Mouse (Mus musculus) layer of hippocampus, adult 18-20 months (tissue): ENCODE results near the gene Mgat4c. TPM values are rescaled to one million over a fixed set of nuclear protein-coding genes. Genes with fewer than 3 reads are reported as not detected.

ENCODE experiments used
- DNase-seq, 2 experiments: peaks; one replicate each; pipeline ENCODE4 v3.0.0; 2022; ENCODE audit warnings: low spot score in 2 of 2
- long read RNA-seq: library from polyadenylated mRNA; stranded (forward); transcript quantifications from one replicate; pipeline ENCODE4 v2.0.0, GENCODE M21; 2021
- total RNA-seq, 2 experiments: library from RNA; stranded (reverse); gene quantifications; 2 replicates each; pipeline ENCODE4 v1.2.3; 2021

Gene Mgat4c
- 10 to 100 TPM; 19.6 to 19.7 TPM for total RNA-seq
- long read RNA-seq, partial matches to known transcripts, result 1 of 7 reads
- long read RNA-seq, other reads (novel, unspliced or antisense), result 5 of 7 reads

- DNase-seq, result peak; percentile 67 to 74
Observed at GRCm38 (mm10) chr10:101681437-101681912, at the start of gene Mgat4c. TSS of gene Mgat4c (plus strand) at chr10:101681487.

- DNase-seq, result no peak
Observed at GRCm38 (mm10) chr10:101635266-101635665, 46.0 kb upstream of the Mgat4c start.

- DNase-seq, result peak; percentile 4 to 41
Observed at GRCm38 (mm10) chr10:101641048-101641447, 40.2 kb upstream of the Mgat4c start.

GRCm38 (mm10) chr10:101681914-101682313, 627 bp downstream of the Mgat4c start:
- DNase-seq, result no peak

- no peak for DNase-seq
Observed at GRCm38 (mm10) chr10:101761828-101762227, 80.5 kb downstream of the Mgat4c start.

DNA sequence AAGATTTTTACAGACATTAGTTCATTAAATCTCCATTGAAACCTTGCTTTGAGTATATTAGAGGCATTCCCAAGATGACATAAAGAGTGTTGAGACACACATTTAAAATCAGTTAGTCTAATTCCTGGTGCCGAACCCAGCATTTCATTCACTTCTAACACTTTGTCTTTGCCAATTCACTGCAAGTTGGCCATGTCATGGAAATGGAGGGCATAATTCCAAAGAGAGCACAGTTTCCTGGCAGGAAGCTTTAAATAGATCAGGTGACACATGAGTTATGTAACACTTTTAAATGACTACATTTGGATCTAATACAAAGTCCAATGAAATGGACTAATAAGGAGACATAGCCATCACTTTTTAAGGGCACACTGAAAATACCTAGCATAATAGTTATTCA, 89.4 kb downstream of the Mgat4c start:
- no peak for DNase-seq

GRCm38 (mm10) chr10:101771157-101771556, 89.9 kb downstream of the Mgat4c start:
- no peak for DNase-seq

DNA sequence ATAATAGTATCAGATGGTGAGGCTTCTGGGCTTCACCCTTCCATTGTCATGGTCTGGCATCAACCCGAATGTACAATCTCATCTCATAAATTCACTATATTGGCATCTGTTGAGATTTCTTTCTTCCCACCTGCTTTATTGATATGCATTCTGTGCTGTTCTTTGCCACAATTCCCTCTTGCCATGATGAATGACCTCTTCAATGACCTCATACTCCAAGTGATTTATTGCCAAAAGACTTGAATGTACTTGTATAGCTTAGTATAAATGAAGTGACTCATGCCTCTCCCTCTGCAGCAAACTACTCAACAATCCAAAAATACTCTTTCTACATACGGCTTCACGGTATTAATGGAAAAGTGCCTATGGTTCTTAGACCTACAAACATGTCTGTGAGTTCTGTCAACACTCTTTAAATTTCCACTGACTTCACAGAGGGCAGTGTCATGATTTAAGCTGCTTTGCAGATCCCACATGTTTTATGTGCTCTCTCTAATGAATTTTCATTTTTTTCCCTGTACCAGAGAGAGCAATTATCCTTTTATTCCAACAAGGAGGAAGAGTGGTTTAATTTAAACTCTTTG, 102.0 kb downstream of the Mgat4c start:
- no peak for DNase-seq

GRCm38 (mm10) chr10:101795507-101795906, 114.2 kb downstream of the Mgat4c start:
- no peak for DNase-seq

- no peak for DNase-seq
Observed at GRCm38 (mm10) chr10:101798831-101799474, 117.7 kb downstream of the Mgat4c start.

GRCm38 (mm10) chr10:101808768-101809167, 127.5 kb downstream of the Mgat4c start:
- DNase-seq, result no peak

- peak; percentile 2 to 35 for DNase-seq
Observed at GRCm38 (mm10) chr10:101816902-101817301, 135.6 kb downstream of the Mgat4c start.

- no peak for DNase-seq
Observed at GRCm38 (mm10) chr10:101827944-101828343, 146.7 kb downstream of the Mgat4c start.

- DNase-seq, result no peak
Observed at GRCm38 (mm10) chr10:101856115-101856514, 174.8 kb downstream of the Mgat4c start.

- DNase-seq, result no peak
Observed at GRCm38 (mm10) chr10:101889866-101890265, 208.6 kb downstream of the Mgat4c start.

- no peak for DNase-seq
Observed at GRCm38 (mm10) chr10:101917328-101917814, 236.1 kb downstream of the Mgat4c start.

DNA sequence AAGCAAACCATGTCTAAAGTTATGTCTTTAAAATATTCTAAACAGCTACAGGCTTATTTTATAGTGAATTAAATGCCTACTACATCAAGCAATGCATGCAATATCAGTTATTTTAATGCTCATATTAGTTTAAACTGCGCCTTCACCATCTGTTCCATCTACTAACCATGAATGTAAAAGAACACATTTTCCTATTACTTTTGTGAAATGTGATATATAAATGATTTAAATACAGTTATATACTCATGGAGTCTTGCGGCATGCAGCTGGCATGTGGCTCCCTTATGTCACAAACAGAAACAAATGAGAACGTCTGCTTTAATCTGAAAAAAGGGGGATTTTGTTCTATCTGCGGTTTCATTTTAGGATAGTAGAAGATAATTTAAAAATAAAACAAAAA, 316.3 kb downstream of the Mgat4c start:
- DNase-seq, result no peak

- no peak for DNase-seq
Observed at GRCm38 (mm10) chr10:102042513-102042912, 361.2 kb downstream of the Mgat4c start.

DNA sequence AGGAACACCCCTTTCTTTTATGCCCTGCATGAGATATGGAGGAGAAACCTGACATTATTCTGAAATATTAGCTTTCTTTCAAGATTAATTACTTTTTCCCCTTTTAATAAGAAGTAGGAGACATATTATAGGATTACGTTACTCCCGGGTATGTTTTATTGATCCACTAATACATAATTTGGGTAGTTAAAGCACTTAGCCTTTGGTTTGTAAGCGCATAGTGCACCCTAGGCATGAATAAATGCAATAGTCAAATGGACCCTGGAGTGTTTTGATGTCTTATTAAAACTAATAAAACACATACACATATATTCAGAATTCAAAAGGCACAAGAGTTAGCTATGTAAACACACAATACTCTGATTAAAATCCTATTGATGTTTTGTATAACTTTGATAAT, 374.9 kb downstream of the Mgat4c start:
- no peak for DNase-seq

- no peak for DNase-seq
Observed at GRCm38 (mm10) chr10:102056975-102057565, 375.8 kb downstream of the Mgat4c start.

DNA sequence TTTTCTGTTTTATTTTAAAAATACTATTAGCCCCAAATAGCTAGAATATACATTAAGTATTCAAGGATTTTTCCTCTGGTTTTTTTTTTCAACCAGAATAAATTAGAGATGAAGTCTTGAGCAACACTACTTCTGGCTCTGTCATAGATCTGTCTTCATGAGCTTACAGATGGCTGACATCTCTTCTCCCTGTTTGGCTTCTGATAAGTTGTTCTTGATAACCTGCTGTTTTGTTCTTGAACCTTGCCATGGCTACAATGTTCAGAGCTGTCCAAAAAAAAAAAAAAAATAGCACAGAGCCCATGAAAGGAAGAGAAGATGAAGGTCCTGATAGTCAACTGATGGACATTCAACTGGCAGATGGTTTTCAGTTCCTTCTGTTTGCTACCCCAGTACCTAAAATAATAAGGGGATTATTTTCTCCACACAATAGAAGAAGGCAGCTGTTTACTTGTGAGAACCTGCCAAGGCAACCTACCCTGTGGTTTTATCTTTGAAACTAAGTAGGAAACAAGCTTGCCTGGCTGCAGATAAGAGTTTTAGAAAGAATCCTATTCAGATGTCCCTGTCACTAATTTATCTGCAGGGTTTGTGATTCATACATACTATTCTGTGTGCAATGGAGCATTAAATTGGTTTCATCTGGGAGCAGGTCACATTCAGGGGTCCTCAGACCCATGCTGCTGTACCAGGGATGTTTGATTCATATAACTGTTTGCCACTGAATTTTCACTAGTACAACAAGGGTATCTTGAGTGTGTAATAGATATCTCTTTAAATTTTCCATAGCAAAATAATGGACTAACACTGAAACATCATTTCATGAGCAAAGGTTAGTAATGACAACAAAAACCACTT, 393.5 kb downstream of the Mgat4c start:
- no peak for DNase-seq
